Mouse (Mus musculus): ENCODE data around the gene Ube2i.

- TF ChIP-seq CTCF (IDR thresholded peaks at IDR 0.05; ENCODE audit: control insufficient read depth, insufficient read depth, low read length), result no peak
- no peak for TF ChIP-seq POLR2A (IDR thresholded peaks at IDR 0.05; ENCODE audit: borderline replicate concordance, control insufficient read depth, low read depth, low read length)
Measured at GRCm38 (mm10) chr17:25230700-25231099, 43.7 kb downstream of the Ube2i start.

Measured in bone marrow, adult 2 months (tissue).